Mouse (Mus musculus) layer of hippocampus, adult 9-11 months (tissue): Measurements from ENCODE around the gene Pttg1ip.

Source experiments
- DNase-seq: peaks from one replicate; pipeline ENCODE4 v3.0.0; 2022

The Pttg1ip gene

GRCm38 (mm10) chr10:77581408-77582284 lies at the start of gene Pttg1ip:
TSS of gene Pttg1ip (plus strand) at chr10:77581720.
- DNase-seq: peak; percentile 97

- DNase-seq: no peak
These were observed 49.5 kb upstream of the Pttg1ip start for GRCm38 (mm10) chr10:77532020-77532413.

GRCm38 (mm10) chr10:77536727-77537126 lies 44.8 kb upstream of the Pttg1ip start:
- DNase-seq: no peak

GRCm38 (mm10) chr10:77537215-77538209 lies 44.0 kb upstream of the Pttg1ip start:
- no peak for DNase-seq

GRCm38 (mm10) chr10:77539320-77539945 lies 42.1 kb upstream of the Pttg1ip start:
- DNase-seq: no peak

GRCm38 (mm10) chr10:77540576-77541102 lies 40.9 kb upstream of the Pttg1ip start:
- peak; percentile 64 for DNase-seq

- DNase-seq: no peak
These were observed 39.5 kb upstream of the Pttg1ip start for GRCm38 (mm10) chr10:77541864-77542666.

- no peak for DNase-seq
These were observed 38.3 kb upstream of the Pttg1ip start for GRCm38 (mm10) chr10:77543226-77543625.

- DNase-seq: peak; percentile 89
These were observed 36.6 kb upstream of the Pttg1ip start for GRCm38 (mm10) chr10:77544916-77545315.

GRCm38 (mm10) chr10:77548576-77548975 lies 32.9 kb upstream of the Pttg1ip start:
- DNase-seq: no peak

GRCm38 (mm10) chr10:77550874-77551273 lies 30.6 kb upstream of the Pttg1ip start:
- peak; percentile 87 for DNase-seq

GRCm38 (mm10) chr10:77552162-77552561 lies 29.4 kb upstream of the Pttg1ip start:
- DNase-seq: no peak

GRCm38 (mm10) chr10:77553285-77553684 lies 28.2 kb upstream of the Pttg1ip start:
- DNase-seq: no peak

- no peak for DNase-seq
These were observed 26.6 kb upstream of the Pttg1ip start for GRCm38 (mm10) chr10:77554918-77555317.

- DNase-seq: peak; percentile 48
These were observed 24.9 kb upstream of the Pttg1ip start for GRCm38 (mm10) chr10:77556631-77557030.

- DNase-seq: no peak
These were observed 23.9 kb upstream of the Pttg1ip start for GRCm38 (mm10) chr10:77557641-77558040.

GRCm38 (mm10) chr10:77560090-77560489 lies 21.4 kb upstream of the Pttg1ip start:
- no peak for DNase-seq

GRCm38 (mm10) chr10:77560830-77561229 lies 20.7 kb upstream of the Pttg1ip start:
- no peak for DNase-seq

- no peak for DNase-seq
These were observed 20.0 kb upstream of the Pttg1ip start for GRCm38 (mm10) chr10:77561508-77561907.

- no peak for DNase-seq
These were observed 16.5 kb upstream of the Pttg1ip start for GRCm38 (mm10) chr10:77565005-77565404.

GRCm38 (mm10) chr10:77566651-77567050 lies 14.9 kb upstream of the Pttg1ip start:
- peak; percentile 70 for DNase-seq

- DNase-seq: no peak
These were observed 12.0 kb upstream of the Pttg1ip start for GRCm38 (mm10) chr10:77569481-77569880.
